Mouse (Mus musculus) monocyte, adult 5-6 weeks (primary cell): ENCODE data around the gene Enthd1. TPM values are rescaled to one million over a fixed set of nuclear protein-coding genes. Genes with fewer than 3 reads are reported as not detected.

Source experiments
- ATAC-seq: fragments of 153-309, 156-312 bp; replicated peaks from 2 replicates; pipeline ENCODE4 v1.8.0; 2017; ENCODE audit warnings: mild to moderate bottlenecking; ENCODE audit not compliant: low TSS enrichment, insufficient number of reproducible peaks, severe bottlenecking, poor library complexity, low FRiP score
- total RNA-seq: library from RNA; stranded (forward); fragments of 200-1000, 200-491, 200-594 nt; gene quantifications from 3 replicates; pipeline ENCODE4 v1.2.3, GENCODE M21; 2017

The Enthd1 gene
- total RNA-seq, 1 experiment from 2014 or later, result not detected

GRCm38 (mm10) chr15:80440195-80440594 lies 124.8 kb downstream of the Enthd1 start:
- no peak for ATAC-seq

GRCm38 (mm10) chr15:80438423-80438822 lies 126.5 kb downstream of the Enthd1 start:
- ATAC-seq, result no peak

- ATAC-seq, result no peak
Observed at GRCm38 (mm10) chr15:80437996-80438395, 127.0 kb downstream of the Enthd1 start.

DNA sequence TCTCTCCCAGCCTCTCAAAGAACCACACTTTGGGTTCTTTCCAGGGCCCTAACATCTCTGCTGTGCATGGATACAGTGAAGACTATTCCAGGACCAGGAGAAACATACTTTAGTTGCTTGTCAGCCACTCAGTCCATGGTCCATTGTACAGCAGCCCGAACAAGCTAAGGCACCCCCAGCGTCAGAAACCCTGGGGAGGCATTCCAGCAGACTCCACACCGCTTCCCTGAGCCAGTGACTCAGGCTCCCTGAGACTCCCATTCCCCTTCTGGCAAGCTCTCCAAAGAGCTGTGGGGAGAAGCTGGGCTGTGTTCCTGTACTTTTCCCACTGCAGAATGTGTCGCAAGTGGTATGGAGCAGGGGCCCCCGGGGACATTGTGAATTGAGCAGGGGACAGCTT lies 128.0 kb downstream of the Enthd1 start:
- ATAC-seq, result no peak

DNA sequence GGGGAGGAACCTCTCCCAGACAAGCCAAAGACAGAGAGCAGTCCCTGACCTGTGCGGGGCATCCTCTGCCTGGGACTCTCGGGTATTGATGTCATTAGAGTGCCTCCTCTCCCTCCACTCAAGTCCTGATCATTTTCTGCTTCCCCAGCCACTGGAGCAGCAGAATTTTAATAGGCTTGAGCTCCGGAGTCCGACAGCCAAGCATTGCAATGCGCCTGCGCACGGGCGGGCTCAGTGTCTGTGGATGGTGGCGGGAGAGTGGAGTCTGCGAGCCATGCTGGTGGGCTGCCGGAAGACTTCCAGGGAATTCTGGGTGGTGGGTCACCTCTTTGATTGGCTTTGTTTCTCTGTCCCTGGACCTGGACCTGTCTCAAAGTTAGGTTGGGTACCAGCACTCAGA lies 134.6 kb downstream of the Enthd1 start:
- no peak for ATAC-seq

GRCm38 (mm10) chr15:80418146-80418545 lies 146.8 kb downstream of the Enthd1 start:
- ATAC-seq, result no peak

- ATAC-seq, result no peak
Observed at GRCm38 (mm10) chr15:80417066-80417465, 147.9 kb downstream of the Enthd1 start.

DNA sequence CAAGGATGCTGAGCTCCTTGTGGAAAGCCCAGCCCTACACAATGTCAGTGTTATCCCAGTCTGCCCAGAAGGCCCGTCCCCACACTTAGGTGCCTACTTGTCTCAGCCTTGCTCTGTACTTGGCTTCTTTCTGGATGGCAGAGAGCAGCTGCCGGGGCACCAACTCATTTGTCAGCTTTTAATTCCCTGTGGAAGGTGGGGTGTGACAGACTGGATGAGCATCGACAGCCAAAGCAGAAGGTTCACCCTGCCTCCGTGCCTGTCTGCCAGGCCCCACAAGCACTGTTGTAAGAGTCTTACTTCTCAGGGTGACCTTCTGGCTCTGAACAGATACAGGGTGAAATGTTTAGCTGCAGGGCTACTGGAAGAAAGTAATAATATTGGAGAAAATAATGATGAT lies 149.8 kb downstream of the Enthd1 start:
- no peak for ATAC-seq

GRCm38 (mm10) chr15:80413988-80414721 lies 150.8 kb downstream of the Enthd1 start:
- ATAC-seq, result no peak

DNA sequence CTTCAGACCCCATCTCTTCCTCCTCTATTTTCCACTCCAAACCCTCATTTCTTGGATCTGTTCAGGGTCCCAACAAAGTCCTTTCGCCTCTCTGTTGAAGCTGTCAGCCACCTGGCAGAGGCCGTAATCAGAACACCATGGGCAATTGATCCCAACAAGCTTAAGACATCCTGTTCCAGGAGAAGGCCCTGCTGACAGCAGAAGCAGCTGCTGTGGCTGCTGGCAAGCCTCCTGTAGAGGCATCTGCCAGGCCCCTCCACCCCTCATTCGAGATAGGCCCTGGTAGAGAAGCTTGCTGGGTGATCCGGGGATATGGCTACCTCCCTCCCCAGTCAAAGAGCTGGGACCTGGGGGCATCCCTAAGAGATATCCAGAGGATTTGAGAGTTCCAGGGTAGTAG lies 151.9 kb downstream of the Enthd1 start:
- no peak for ATAC-seq

- ATAC-seq, result no peak
Observed at GRCm38 (mm10) chr15:80410661-80411060, 154.3 kb downstream of the Enthd1 start.

- ATAC-seq, result no peak
Observed at GRCm38 (mm10) chr15:80407873-80408272, 157.1 kb downstream of the Enthd1 start.

Other genes with a start within 250 kb of the Enthd1 start
- gene Grap2, start 7.4 kb upstream of the Enthd1 start, total RNA-seq, result 25.6 to 67.0 TPM (median 29.1 TPM) in 3 replicates
- gene Fam83f, start 106.7 kb upstream of the Enthd1 start, total RNA-seq, result 0.10 to 0.57 TPM in 2 of 3 replicates, not detected in the other
- gene Tnrc6b, start 146.2 kb upstream of the Enthd1 start, total RNA-seq, result 42.3 to 110 TPM (median 48.2 TPM) in 3 replicates